Mouse (Mus musculus): ENCODE measurements around the gene Sox10. TPM values are rescaled to one million over a fixed set of nuclear protein-coding genes. Genes with fewer than 3 reads are reported as not detected.
A peak's percentile ranks its signal among the peaks of the same experiment; 100 is the strongest.

Sox10 gene
- total RNA-seq, 2 experiments from 2014 or later: 9.5 to 12.3 TPM

DNA sequence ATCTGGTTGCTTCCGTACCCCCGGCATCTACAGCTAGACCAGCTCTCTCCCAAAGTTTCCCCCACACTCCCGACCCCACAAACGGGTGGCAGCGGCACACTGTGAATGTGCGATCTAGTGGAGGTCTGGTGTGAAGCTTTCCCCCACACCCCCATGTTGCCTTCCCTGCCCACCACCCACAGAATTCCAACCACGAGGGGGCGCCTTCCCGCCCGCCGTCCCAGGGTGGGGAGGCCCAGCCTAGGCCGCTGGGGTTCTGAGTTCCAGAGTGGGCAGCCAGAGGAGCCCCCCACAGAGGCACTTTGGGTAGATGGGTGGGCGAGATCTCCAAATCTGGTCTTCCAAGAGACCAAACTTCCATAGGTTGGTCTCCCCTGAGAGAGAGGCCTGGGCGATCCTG, 2.2 kb downstream of the Sox10 start:
- DNase-seq (ENCODE audit: low spot score in 2 of 2): no peak

DNA sequence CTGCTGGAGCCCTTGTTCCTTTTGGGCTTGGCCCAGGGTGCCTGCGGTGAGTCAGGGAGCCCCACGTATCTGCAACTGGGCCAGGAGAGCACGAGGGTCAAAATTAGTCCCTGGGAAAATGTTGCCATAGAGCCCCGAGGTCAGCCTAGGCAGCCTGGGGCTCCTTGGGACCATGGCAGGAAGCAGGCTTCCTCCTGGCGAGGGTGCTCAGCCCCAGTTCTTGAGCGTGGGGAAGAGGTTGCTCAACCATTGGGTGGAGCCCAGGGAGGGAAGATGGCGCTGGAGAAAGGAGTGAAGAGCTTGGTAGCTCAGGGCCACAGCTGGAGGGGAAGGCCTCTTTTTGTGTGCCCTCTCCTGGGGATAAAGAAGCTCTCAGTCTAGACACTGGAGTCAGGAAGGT, 2.7 kb downstream of the Sox10 start:
- DNase-seq (ENCODE audit: low spot score in 2 of 2): no peak

DNA sequence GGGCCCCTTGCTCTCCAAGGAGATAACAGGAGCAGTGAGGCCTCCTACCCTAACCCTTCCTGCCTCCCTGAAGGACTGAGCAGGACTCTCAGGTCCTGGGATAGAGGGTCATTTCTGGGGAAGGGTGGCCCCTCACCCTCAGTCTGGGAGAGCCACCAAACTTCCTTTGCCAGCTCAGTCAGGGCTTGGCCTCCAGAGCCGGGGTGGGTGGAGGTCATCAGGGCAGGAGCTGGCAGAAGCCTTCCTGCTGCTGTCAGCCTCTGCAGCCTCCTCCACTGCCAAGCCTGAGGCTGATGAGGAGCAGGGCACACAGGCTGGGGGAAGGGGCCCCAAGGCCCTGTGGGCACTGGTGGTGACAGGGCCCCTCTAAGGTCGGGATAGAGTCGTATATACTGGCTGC, 9.5 kb downstream of the Sox10 start:
- no peak for DNase-seq (ENCODE audit: low spot score in 2 of 2)

DNA sequence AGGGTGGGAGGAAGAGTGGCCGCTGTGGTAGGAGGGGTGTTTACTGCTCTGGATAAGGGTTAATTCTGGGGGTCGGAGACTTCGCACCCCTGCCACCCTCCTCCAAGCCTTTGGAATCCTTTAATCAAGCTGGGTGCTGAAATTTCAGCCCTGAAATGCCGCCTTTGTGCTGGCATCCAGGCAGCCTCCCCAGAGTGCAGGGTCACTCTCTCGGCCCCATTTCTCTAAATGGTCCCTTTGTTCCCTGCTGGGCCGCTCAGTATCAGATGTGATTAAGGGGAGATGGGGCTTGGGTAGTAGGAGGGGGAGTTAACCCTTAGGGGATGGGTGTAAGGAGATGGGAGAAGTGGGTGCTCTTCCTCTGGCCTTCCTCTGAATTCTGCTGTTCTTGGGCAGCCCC, 12.3 kb downstream of the Sox10 start:
- DNase-seq (ENCODE audit: low spot score in 2 of 2): no peak

DNA sequence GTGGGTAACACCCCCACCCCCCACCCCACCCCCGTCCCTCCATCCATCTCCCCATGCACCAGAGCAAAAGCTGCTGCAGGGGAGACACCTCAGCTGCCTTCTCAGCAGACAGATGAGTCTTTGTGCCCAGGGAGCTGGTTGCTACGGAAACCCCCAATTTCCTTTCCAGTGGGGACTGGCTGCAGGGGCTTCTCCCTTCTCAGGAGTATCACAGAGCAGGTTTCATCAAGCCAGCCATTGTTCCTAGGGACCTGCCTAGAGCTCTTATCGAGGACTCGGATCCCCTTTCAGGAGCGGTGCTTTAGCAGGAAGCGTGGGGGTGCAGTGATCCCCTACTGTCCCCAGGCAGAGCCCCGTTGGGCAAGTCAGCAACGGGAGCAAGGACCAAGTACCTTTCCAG, 13.2 kb downstream of the Sox10 start:
- no peak for DNase-seq (ENCODE audit: low spot score in 2 of 2)

DNA sequence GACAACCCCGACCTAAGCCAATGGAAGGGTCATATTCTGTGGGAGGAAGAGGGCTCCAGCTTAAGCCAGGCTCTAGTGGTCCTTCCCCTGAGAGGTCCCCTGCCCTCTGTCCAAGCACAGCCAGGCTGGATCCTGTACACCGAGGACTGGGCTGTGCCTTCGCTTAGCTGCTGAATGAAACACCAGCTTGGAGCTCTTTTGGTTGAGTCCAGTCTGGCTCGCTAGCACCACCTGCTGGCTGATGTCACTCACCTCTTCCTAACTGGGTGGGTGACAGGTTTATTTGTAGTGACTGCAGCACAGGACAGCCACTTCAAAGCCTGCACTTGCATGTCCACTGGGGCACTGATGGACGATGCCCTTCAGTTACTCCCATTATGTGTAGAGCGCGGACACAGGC, 16.5 kb downstream of the Sox10 start:
- DNase-seq (ENCODE audit: low spot score in 2 of 2): peak; percentile 58 to 83

DNA sequence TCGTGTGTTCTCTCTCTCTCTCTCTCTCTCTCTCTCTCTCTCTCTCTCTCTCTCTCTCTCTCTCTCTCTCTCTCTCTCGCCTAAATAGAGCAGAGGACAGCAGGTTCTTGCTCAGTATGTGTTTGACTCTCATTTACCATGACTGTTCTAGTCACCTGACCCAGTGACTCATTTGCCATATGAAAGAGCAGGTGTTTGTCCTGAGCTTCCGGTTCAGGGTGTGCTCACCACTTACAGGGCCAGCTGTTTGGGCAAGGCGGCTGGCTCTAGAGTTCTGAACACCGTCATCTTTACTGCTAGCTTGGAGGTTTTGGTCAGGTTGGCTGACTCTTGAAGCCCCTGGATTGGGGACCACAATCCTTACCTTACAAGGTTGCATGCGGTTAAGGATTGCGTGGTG, 19.5 kb downstream of the Sox10 start:
- no peak for DNase-seq (ENCODE audit: low spot score in 2 of 2)

DNA sequence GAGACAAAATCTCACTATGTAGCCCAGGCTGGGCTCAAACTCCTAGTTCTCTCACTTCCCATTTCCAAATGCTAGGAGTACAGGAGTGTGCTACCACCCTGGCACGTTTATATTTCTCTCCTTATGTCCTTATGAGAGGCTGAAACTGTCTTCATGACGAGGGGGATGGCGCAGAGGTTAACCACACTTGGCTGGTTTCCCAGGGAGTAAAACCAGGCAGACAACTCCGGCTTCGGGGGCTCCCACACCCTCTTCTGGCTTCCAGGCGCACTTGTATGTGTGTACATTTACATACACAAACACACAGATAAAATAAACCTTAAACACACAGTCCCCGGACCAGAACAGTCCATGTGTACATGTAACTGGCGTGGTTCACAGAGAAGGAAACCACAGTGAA, 21.0 kb downstream of the Sox10 start:
- DNase-seq (ENCODE audit: low spot score in 2 of 2): no peak

DNA sequence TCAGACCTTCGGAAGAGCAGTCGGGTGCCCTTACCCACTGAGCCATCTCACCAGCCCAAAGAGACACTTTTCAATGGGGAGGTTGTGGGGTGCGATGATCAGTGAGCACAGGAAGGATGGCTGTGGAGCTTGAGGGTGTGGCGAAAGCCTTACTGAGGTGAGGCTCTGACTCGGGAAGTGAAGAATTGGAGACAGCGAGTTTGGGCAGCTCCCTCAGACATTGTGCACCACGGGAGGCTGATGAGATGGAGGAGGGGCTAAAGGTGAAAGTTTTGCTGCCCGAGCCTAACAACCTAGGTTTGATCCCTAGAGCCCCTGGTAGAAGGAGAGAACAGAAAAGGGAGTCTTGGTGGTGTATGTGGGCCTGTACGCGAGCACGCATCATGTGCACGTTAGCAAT, 21.7 kb downstream of the Sox10 start:
- no peak for DNase-seq (ENCODE audit: low spot score in 2 of 2)

DNA sequence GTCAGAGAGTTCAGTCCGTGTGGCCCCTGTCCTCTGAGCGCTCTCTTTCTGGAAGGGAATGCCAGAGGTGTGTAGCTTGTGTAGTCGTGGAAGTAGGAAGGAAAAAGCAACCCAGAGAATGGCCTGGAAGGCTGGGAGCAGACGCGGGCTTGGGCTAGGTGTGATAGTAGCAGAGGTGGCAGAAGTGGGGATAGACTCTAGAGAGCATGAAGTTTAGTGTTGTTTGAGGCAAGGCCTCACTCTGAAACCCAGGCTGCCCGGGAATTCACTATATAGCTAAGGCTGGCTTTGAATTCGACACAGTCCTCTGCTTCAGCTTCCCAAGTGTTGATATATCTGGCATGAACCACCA, 23.5 kb downstream of the Sox10 start:
- no peak for DNase-seq (ENCODE audit: low spot score in 2 of 2)

DNA sequence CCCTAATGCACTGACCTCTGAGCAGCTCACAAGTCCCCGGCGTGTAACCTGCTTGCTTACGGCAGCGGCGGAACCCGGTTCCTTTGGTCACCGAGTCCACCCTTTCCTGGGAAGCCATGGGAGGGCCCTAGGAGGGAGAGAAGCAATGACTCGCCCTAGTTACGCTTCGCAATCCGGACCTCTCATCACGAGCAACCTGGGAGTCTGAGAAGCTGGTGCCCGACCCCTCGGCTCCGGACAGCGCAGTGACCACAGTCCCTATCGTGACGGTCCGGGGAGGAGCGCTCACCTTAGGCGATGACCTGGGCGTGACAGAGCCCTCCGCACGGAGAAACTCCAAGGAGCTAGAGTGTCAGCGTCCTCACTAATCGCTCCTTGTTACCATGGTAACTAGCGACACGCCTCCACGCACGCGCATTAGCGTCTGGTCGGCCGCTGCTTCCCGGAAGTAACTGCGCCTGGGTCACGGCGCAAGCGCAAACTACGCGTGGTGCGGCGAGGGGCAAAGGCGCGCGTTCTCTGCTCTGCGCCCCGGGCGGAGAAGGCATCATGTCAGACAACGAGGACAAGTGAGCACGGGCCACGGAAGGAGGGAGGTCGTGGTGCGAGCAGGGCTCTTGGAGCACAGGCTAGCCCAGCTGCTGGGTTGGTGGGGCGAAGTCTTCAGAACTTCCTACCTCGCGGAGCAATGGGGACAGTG, 24.0 kb downstream of the Sox10 start, which contains the start of the genes Polr2f and 1700088E04Rik:
Gene Polr2f (plus strand): TSS at position 144 of the 700 bp plus-strand sequence.
Gene 1700088E04Rik (minus strand): TSS at position 388 of the 700 bp plus-strand sequence.
- peak; percentile 88 to 91 for DNase-seq (ENCODE audit: low spot score in 2 of 2)

DNA sequence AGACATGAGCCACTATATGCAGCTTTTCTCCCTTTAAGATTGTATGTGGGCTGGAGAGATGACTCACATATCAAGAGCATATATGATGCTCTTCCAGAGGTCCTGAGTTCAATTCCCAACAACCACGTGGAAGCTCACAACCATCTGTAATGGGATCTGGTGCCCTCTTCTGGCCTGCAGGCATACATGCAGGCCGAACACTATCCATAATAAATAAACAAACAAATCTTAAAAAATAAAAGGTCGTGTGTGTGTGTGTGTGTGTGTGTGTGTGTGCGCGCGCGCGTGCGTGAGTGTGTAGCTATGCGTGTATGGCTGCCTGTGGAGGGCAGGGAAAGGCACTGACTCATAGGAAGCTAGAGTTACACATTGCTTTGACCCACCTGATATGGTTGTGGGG, 25.4 kb downstream of the Sox10 start:
- no peak for DNase-seq (ENCODE audit: low spot score in 2 of 2)

DNA sequence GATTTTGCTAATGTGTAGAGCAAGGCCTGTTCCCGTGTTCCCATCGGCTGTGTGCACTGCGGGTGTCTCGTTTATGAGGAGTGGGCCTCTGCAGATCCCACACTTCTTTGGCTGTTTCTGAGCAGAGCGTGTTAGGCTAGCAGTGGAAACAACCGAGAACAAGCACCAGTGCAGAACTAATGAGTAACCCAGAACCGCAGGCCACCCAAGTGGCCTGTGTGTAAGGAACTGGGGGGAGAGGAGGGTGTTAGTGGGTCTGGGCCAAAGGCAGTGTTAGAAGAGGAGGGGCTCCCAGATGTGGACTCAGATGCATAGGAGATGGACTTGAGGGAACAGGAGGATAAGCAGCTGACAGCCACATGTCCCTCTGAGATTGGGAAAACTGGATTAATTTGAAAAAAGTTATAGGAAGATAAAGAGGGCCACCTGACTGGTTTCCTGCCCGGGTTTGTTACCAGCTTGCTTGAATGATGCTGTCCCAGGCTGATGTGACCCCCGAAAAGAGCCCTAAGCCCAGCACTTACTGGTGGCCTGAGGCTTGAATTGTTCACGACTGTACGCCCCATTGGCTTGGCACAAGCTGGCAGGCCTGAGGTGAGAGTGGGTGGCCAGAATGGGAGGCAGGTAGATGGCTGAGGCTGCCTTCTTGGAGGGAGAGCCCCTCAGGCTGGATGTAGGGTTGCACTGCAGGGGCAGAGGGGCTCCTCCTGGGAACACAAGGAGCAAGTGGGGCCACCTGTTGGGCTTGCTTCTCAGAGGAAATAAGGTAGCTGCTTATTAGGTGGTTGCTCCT, 29.1 kb downstream of the Sox10 start:
- no peak for DNase-seq (ENCODE audit: low spot score in 2 of 2)

DNA sequence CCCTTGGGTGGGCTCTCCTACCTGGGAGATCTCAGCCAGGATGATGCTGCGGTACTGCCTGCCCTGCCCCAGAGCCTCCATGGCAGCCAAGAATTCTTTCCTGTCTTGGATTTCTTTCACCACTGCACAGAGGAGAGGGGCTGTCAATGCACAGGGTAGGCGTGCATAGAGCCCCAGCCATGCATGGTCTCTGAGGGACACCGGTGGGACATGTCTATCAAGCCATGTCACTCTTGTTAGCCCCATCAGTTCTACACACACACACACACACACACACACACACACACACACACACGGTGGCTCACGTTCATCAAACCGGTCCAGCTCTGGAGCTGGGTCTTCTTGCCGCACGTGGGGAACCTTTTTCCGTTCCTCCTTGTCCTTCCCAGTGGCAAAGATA, 29.7 kb downstream of the Sox10 start:
- DNase-seq (ENCODE audit: low spot score in 2 of 2): no peak

DNA sequence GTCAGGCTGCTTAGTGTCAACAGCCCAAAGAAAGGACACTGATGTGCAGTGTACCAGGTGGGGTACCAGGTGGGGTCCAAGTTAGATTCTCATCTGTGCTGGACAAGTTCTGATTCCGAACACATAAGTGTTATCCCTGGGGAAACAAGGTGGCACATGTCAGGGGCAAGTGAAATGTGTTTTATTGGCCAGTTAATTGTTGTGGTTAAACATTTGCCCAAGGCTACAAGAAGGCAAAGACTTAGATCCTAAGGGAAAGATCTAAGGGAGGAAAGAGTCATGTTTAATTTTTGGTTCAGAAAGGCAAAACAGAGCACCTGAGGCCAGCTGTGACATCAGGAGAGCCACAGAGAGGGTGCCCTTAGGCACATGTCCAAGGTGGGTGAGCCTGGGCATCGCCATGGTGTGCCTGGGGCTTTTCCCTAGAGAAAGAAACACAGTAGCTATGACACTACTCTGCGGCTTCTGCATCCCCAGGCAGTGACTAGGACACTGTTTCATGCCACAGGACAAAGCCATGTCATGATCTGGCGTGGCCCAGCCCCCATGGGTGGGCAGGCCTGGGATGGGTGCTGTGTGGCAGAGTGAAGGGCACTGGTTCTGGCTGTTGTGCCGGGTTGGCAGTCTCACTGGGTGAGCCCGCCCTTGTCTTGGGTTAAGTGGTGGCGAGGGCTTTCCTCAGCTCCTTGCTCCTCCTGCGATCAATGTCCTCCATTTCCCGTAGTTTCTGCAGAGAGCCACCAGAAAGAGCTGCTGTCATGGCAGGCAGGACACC, 30.4 kb downstream of the Sox10 start:
- no peak for DNase-seq (ENCODE audit: low spot score in 2 of 2)

DNA sequence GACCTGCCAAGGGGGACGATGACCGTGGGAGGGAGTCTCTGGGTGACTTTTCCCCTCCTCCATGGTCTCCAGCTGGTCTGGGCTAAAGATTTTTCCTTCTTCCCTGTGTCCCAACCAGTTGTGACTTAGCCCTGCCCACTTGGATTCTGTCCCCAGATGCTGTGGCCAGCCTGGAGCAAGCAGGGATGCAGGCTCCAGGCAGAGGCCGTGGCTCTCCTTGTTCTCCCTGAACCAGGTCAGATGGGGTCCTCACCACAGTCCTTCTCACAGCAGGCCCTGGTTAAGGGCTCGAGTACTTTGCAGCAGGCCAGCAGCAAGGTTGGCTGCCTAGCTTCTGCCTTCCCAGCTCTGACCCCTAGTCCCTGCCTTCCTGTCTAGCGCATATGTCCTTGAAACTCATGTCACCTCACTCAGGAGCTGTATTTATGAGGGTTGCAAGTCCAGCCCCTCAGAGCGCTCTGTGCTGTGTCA, 31.8 kb downstream of the Sox10 start:
- no peak for DNase-seq (ENCODE audit: low spot score in 2 of 2)

DNA sequence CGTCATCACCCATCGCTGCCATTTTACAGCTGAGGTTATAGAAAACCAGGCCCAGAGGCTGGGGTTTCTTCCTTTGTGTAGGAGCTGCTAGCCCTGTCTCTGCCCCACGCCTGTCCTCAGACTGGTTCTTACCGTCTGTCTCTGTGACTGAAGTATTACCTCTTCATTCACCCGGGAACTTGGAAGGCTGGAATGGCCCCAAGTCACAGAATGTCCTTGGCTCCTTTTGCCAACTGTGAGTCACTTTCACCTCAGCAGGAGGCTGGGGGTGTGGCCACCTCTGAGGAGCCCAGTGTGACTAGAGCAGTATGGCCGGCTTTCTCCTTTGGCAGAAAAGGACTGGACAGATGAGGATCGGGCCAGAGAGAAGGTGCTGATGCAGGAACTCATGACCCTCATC, 33.6 kb downstream of the Sox10 start:
- peak in 1 of 2 experiments; percentile 63 for DNase-seq (ENCODE audit: low spot score in 2 of 2)

DNA sequence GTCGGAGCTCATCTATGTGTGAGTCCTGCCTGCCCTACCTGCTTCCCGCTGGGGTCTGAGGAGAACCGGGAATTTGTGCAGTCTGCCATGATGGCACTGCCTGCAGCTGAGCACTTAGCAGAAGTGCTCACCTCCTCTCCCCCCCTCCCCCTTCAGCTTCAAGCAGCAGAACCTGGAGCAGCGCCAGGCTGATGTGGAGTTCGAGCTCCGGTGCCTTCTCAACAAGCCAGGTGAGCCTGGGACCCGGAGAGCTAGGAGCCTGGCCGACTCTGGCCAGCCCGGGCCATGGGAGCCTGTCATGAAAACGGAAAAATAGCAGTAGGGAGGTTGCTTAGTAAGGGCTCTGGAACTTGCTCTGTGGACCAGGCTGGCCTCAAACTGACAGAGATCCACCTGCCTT, 34.3 kb downstream of the Sox10 start:
- no peak for DNase-seq (ENCODE audit: low spot score in 2 of 2)

DNA sequence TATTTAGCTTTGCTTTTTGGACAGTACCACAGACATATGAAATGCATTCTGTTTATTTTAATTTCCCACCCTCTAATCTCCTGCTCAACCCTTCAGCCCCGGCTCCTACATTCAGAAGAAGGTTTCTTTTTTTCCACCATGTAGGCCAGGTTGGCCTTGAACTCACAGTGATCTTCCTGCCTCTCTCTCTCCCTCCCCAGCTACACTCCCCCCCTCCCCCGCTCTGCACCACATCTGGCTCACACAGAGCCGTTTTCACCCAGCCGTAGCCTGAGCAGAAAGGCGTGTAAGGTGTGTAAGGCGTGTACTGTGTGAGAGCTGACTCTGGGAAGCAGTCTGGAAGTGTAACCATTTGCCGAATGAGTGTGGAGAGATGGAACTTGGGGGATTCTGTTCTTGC, 35.7 kb downstream of the Sox10 start:
- no peak for DNase-seq (ENCODE audit: low spot score in 2 of 2)

DNA sequence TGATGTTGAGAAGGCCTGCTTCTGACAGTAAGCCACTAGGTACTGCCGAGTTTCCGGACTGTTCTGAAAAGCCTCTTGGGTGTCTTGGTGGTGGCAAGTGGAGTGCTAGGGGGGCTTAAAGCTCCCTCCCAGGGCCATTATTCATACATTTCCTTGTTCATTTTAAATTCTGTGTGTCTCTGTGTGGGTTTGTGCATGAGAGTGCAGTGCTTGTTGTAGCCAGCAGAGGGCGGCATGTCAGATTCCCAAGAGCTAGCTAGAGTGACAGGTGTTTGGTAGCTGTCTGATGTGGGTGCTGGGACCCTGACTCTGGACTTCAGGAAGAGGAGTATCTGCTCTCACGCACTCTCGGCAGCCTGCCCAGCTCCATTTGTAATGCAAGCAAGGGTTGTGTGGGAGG, 36.8 kb downstream of the Sox10 start:
- DNase-seq (ENCODE audit: low spot score in 2 of 2): no peak

DNA sequence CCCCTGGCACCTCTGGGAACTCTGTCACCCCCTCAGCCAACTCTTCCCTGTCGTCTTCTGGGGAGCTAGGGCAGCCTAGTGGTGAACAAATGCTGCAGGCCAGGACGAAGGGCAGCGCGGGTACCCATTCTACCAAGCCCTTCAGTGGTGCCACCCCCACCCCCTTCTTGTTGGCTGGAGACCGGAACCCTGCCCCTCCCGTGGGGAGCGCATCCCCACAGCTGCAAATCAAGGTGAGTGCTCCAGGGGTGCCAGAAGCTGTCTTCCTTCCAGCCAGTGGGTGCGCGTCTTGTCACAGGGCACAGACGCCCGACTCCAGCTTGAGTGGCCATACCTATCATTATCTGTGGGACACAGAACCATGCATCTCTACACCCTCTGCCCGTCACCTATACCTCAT, 37.9 kb downstream of the Sox10 start:
- DNase-seq (ENCODE audit: low spot score in 2 of 2): no peak
